Mouse (Mus musculus): ENCODE results near the gene 1110002E22Rik.

- no peak for TF ChIP-seq CTCF (IDR thresholded peaks at IDR 0.05; ENCODE audit: control insufficient read depth, insufficient read depth, low read length)
- no peak for TF ChIP-seq POLR2A (IDR thresholded peaks at IDR 0.05; ENCODE audit: borderline replicate concordance, control insufficient read depth, low read depth, low read length)
These were observed 46.3 kb downstream of the 1110002E22Rik start for GRCm38 (mm10) chr3:138110910-138111782.

Data from bone marrow, adult 2 months (tissue).